In genomic region chr4:134772805-134773674, GRCm38 (mm10) we compare ENCODE assay signal across 8 mouse cellular contexts. TPM values are rescaled to one million over a fixed set of nuclear protein-coding genes. Genes with fewer than 3 reads are reported as not detected.
DNase-seq lines count a peak whose midpoint lies in the region; ATAC-seq and TF ChIP-seq lines count a peak whose summit lies in the region.

No protein-coding gene starts in this region.

- no peak for TF ChIP-seq CTCF in liver, embryonic 14.5 days (IDR thresholded peaks at IDR 0.05; ENCODE audit: low read depth)

- H3K27me3 ChIP-seq in lung, embryonic 16.5 days (ENCODE audit: control insufficient read depth, insufficient read depth, low read depth, low read length): no peaks in the 10 kb centered on the region
- no peaks in the 10 kb centered on the region for H3K27me3 ChIP-seq in liver, embryonic 14.5 days (ENCODE audit: control insufficient read depth, insufficient read depth, low read length)

- ATAC-seq in lung, embryonic 16.5 days (ENCODE audit: low read depth): 0 out of 2 replicates have a peak, but pooled peaks have one; percentile 13
- ATAC-seq in liver, embryonic 14.5 days (ENCODE audit: insufficient read depth): peak; percentile 61

- H3K9me3 ChIP-seq in lung, embryonic 16.5 days (ENCODE audit: control insufficient read depth, low read length): no peaks in the 10 kb centered on the region
- no peaks in the 10 kb centered on the region for H3K9me3 ChIP-seq in liver, embryonic 14.5 days (ENCODE audit: control insufficient read depth, low read length)

- no peak overlapping the region for H3K4me3 ChIP-seq in lung, embryonic 16.5 days (ENCODE audit: low read length)
- no peak overlapping the region for H3K4me3 ChIP-seq in liver, embryonic 14.5 days (ENCODE audit: insufficient read depth in 1 of 2, low read depth in 2 of 2, low read length in 2 of 2)

- peaks cover 19% of the 10 kb centered on the region for H3K4me1 ChIP-seq in lung, embryonic 16.5 days (replicated peaks; ENCODE audit: control insufficient read depth, insufficient read depth, low read length)
- peaks cover 21 to 35% of the 10 kb centered on the region in 2 experiments for H3K4me1 ChIP-seq in liver, embryonic 14.5 days (replicated peaks; ENCODE audit: control insufficient read depth in 2 of 2, insufficient read depth in 2 of 2, low read length in 1 of 2)

- TF ChIP-seq EP300 in liver, embryonic 14.5 days (IDR thresholded peaks at IDR 0.05; ENCODE audit: low read depth): no peak

- H3K27ac ChIP-seq in lung, embryonic 16.5 days (ENCODE audit: low read length): no peak overlapping the region
- no peak overlapping the region for H3K27ac ChIP-seq in liver, embryonic 14.5 days

- 41% methylated on average over 4 of the region's 4 CpGs for WGBS in lung, embryonic 16.5 days
- WGBS in liver, embryonic 14.5 days (ENCODE audit: insufficient replicate concordance): 28% methylated on average over 4 of the region's 4 CpGs

- no peaks in the 10 kb centered on the region for H3K36me3 ChIP-seq in lung, embryonic 16.5 days (ENCODE audit: control insufficient read depth, insufficient read depth, low read length)
- H3K36me3 ChIP-seq in liver, embryonic 14.5 days (replicated peaks; ENCODE audit: control insufficient read depth, insufficient read depth, low read depth): no peaks in the 10 kb centered on the region

- H3K9ac ChIP-seq in lung, embryonic 16.5 days (ENCODE audit: low read length): no peak overlapping the region
- H3K9ac ChIP-seq in liver, embryonic 14.5 days (replicated peaks): no peak overlapping the region

- no peak overlapping the region for H3K4me2 ChIP-seq in lung, embryonic 16.5 days (ENCODE audit: low read depth, low read length)
- no peak overlapping the region for H3K4me2 ChIP-seq in liver, embryonic 14.5 days (ENCODE audit: low read depth)

- no peak for DNase-seq in lung, postnatal 14 days
- peak; percentile 63 to 70 for DNase-seq in cerebellum, postnatal 10 days
- DNase-seq in liver, embryonic 14.5 days (ENCODE audit: low read depth in 3 of 3, low spot score in 3 of 3): no peak
- peak; percentile 75 for DNase-seq in thymus, postnatal 14 days
- no peak for DNase-seq in gastrocnemius, postnatal 25 days
- DNase-seq in right cerebral cortex, postnatal 25 days: no peak
- no peak for DNase-seq in kidney, adult 9 months

RNA-seq across cellular contexts. Expression of gene Ldlrap1, which starts 5.2 kb away (rescaled TPM):
- 25.2 and 27.7 TPM in 2 replicates for polyA plus RNA-seq in lung, embryonic 16.5 days (2015; fragmentation: Nextera tagmentation; extraction: Ambion mirVana)
- polyA plus RNA-seq in liver, embryonic 14.5 days (2012; rRNA removed): 7.0 and 9.1 TPM in 2 replicates
- polyA plus RNA-seq in liver, embryonic 14.5 days (2014; fragmentation: Nextera tagmentation; extraction: Ambion mirVana): 13.4 and 19.2 TPM in 2 replicates
- total RNA-seq in gastrocnemius, postnatal 25 days (2021): 1 to 10 TPM; 3.2 to 5.0 TPM

Comparison
In these comparisons a context has a peak if more than half of its experiments do, and no peak if none do; other contexts are left out.
1. DNase-seq: peak in cerebellum, postnatal 10 days (2 of 2) and thymus, postnatal 14 days (single experiment); none in lung, postnatal 14 days (single experiment), liver, embryonic 14.5 days (0 of 3), gastrocnemius, postnatal 25 days (single experiment), right cerebral cortex, postnatal 25 days (single experiment) and kidney, adult 9 months (single experiment).